Mouse (Mus musculus) embryonic facial prominence, embryonic 10.5 days (tissue): ENCODE data around the gene Astn2. TPM values are rescaled to one million over a fixed set of nuclear protein-coding genes. Genes with fewer than 3 reads are reported as not detected.

Experiments
- DNase-seq: peaks from one replicate; pipeline ENCODE4 v3.0.0-alpha.2; 2017; ENCODE audit warnings: low spot score
- H3K27ac ChIP-seq: fragments of 300-500 bp; sonication (generic); replicated peaks from 2 replicates; pipeline ENCODE4 v1.5.1; 2016; ENCODE audit warnings: mild to moderate bottlenecking
- H3K27me3 ChIP-seq: fragments of 300-500 bp; sonication (generic); replicated peaks from 2 replicates; pipeline ENCODE4 v1.6.1; 2016; ENCODE audit warnings: low read depth, mild to moderate bottlenecking; ENCODE audit not compliant: poor library complexity, severe bottlenecking
- H3K36me3 ChIP-seq: fragments of 300-500 bp; sonication (generic); replicated peaks from 2 replicates; pipeline ENCODE4 v1.6.1; 2016; ENCODE audit warnings: mild to moderate bottlenecking, moderate library complexity
- H3K4me1 ChIP-seq: fragments of 300-500 bp; sonication (generic); 2 replicates; pipeline ENCODE4 v1.6.1; 2016
- H3K4me3 ChIP-seq: fragments of 300-500 bp; sonication (generic); 2 replicates; pipeline ENCODE4 v1.5.1; 2016; ENCODE audit warnings: mild to moderate bottlenecking, moderate library complexity
- H3K9me3 ChIP-seq: fragments of 300-500 bp; sonication (generic); 2 replicates; pipeline ENCODE4 v1.6.1; 2016; ENCODE audit warnings: mild to moderate bottlenecking
- WGBS: fragments of 180-500 bp; shearing (Covaris S2); methylation state at CpG from one replicate; pipeline ENCODE4 v1.1.7; 2016; 5-methylcytosine and 5-hydroxymethylcytosine counted together
- polyA plus RNA-seq: library from polyadenylated mRNA; unstranded; fragments of >200 nt; fragmentation: Nextera tagmentation; extraction: Ambion mirVana; gene quantifications from 2 replicates; pipeline ENCODE4 v1.2.1, GENCODE M21; 2016

Astn2 gene
- polyA plus RNA-seq, 1 experiment from 2014 or later, result 0.40 TPM

DNA sequence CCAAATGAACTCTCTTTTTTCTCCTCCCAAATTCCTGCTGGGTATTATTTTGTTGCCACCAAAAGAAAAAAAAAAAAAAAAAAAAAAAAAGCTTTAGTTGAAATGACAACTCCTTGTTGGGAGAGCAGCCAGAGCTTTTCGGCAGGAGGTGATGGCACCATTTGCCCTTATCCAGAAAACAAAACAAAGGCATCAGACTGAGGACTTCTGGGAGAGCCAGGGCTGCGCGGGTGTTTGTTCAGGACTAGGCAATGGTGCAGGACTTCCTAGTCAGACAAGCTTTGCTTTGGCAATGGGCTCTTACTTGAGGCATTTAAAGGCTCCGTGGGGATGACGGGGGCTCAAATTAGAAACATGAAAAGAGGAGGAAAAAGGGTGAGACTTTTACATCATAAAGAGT, 817.5 kb downstream of the Astn2 start:
- H3K27me3 ChIP-seq, result 0 out of 2 replicates have a peak, but pooled peaks cover 5% of the 10 kb centered on the region
- WGBS, result 63% methylated on average over 5 of the region's 5 CpGs
- no peaks in the 10 kb centered on the region for H3K9me3 ChIP-seq
- no peak overlapping the region for H3K4me3 ChIP-seq
- no peak overlapping the region for H3K27ac ChIP-seq
- H3K4me1 ChIP-seq, result 0 out of 2 replicates have a peak, but pooled peaks cover 6% of the 10 kb centered on the region
- no peak for DNase-seq
- H3K36me3 ChIP-seq, result no peaks in the 10 kb centered on the region

DNA sequence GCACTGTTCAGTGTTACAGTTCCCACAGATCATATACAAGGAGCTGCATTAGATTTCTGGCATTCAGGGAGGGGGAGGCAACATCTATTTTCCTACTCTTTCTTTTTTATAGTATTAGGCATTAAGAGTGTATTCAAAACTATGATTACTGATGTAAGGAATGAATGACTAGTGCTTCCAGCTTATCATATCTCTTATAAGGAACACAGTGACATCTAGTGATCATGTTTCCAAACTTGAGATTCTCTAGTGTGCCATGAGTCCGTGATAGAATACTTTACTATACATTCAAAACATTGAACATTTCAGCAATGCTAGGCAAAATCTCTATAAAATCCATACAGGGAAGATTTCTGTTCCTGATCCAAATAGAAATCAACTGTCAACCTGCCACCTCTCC, 824.2 kb downstream of the Astn2 start:
- H3K27me3 ChIP-seq, result no peaks in the 10 kb centered on the region
- no peak overlapping the region for H3K4me3 ChIP-seq
- no peaks in the 10 kb centered on the region for H3K36me3 ChIP-seq
- no peak for DNase-seq
- H3K9me3 ChIP-seq, result no peaks in the 10 kb centered on the region
- H3K4me1 ChIP-seq, result 0 out of 2 replicates have a peak, but pooled peaks cover 6% of the 10 kb centered on the region
- WGBS, result 71% methylated on average over 1 of the region's 1 CpGs
- no peak overlapping the region for H3K27ac ChIP-seq

DNA sequence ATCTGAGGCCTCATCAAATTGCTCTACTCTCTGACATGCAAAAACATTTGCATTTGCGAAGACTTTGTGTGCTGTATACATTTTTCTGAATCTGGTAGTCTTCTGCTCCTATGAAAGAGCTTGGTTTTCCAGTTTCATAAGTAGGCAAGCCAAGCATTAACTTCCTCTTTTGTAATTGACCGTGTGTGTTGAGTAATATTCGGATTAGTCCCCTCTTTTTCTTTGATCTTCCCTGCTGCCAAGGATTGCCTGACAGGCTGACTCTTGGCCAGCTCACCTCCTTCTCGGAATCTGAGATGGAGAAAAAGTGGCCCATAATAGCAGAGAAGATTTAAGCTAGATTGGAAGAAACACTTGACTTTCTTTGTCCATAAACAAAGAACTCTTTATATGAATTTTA, 838.9 kb downstream of the Astn2 start:
- Histone ChIP-seq H3K27ac (no peak overlapping the region), H3K4me3 (no peak overlapping the region), H3K9me3 (no peaks in the 10 kb centered on the region), H3K4me1 (no peaks in the 10 kb centered on the region), H3K36me3 (no peaks in the 10 kb centered on the region), H3K27me3 (no peaks in the 10 kb centered on the region)
- DNase-seq, result no peak
- WGBS, result 78% methylated on average over 4 of the region's 4 CpGs

DNA sequence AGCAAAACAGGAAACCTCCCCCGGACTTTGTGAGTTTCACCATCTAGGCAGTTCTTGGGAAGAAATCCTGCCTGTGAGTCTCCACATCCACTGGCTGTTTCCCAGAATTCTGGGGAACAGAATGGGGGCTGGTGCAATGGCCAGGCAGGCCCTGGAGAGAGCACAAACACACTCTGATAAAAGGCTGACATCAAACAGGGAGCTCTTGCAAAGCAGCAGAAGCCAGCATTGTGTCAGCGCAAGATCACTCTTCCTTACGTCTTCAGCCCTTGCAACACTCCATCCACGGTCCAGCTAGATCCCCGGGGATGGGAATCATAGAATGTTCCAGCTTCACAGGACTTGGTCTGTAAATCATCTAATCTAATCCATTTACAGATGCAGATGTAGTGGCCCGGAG, 855.9 kb downstream of the Astn2 start:
- Histone ChIP-seq H3K36me3 (no peaks in the 10 kb centered on the region), H3K4me1 (no peaks in the 10 kb centered on the region), H3K4me3 (no peak overlapping the region), H3K27ac (no peak overlapping the region), H3K9me3 (no peaks in the 10 kb centered on the region), H3K27me3 (no peaks in the 10 kb centered on the region)
- no peak for DNase-seq
- WGBS, result 77% methylated on average over 6 of the region's 6 CpGs

DNA sequence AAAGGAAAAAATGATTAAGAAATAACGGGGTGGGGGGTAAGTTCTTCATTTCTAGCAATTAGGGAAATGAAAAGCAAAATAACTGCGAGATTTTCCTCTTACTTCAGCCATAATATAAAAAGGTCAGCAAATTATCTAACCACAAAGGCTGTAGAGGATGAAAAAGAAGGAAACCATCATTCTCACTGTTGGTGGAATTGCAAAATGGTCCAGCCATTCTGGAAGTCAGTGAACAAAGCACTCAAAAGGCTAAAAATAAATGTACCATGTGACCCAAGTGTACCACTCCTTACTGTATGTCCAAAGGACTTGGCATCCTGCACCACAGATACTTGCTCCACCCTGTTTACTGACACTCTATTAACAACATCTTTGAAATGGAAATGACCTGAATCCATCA, 858.8 kb downstream of the Astn2 start:
- Histone ChIP-seq H3K4me3 (no peak overlapping the region), H3K9me3 (no peaks in the 10 kb centered on the region), H3K27me3 (no peaks in the 10 kb centered on the region), H3K36me3 (no peaks in the 10 kb centered on the region), H3K4me1 (no peaks in the 10 kb centered on the region), H3K27ac (no peak overlapping the region)
- DNase-seq, result no peak
- 77% methylated on average over 2 of the region's 2 CpGs for WGBS

DNA sequence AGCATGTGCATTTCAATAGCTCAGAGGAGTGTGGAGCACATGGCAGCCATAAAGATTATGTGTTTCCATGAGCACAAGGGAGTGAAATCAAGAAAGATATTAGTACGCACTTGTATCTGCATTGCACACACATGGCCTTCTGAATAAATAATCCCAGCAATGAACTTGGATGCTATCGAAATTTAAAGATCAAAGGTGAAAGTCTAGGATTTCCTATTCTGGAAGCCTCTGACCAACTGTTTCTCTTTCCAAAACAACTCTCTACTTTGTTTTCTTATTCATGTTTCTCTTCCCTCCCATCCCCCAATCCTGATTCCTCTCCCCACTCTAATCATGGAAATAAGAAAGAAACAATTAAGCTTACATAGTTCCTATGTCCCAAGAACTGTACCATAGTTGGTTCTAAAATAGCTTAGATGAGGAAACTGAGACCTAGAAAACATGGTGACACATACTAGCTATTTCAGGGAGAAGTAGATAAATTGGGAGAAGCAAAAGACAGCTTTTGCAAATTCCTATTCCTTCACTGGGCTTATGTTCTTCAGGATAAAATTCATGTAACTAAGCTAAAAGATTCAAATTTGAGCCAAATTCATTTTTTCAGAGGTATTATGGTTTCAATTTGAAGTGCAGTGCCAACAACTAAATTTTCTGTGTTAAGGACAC, 872.2 kb downstream of the Astn2 start:
- H3K4me1 ChIP-seq, result peaks cover 10% of the 10 kb centered on the region
- H3K27me3 ChIP-seq, result no peaks in the 10 kb centered on the region
- no peaks in the 10 kb centered on the region for H3K36me3 ChIP-seq
- H3K4me3 ChIP-seq, result no peak overlapping the region
- DNase-seq, result no peak
- 72% methylated on average over 2 of the region's 2 CpGs for WGBS
- H3K27ac ChIP-seq, result no peak overlapping the region
- H3K9me3 ChIP-seq, result no peaks in the 10 kb centered on the region

DNA sequence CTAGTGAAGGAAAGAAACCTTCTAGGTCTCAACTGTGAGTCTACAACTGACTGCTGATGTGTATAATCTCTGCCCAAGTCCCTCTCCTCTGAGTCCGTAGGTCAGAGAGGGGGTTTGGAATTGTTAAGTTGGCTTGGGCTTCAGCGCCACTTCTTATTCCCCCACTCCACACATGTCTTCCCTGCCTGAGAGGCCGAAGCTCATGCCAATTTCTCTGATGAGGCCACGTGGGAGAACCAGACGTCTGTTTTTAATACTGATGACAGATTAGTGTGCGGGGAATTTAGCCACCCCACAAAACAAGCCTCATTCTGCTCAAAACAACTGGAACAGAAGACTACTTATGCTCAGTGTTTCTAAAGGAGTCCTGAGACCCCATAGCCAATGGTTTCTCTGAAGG, 872.8 kb downstream of the Astn2 start:
- Histone ChIP-seq H3K36me3 (no peaks in the 10 kb centered on the region), H3K4me3 (no peak overlapping the region), H3K27me3 (no peaks in the 10 kb centered on the region), H3K27ac (no peak overlapping the region), H3K9me3 (no peaks in the 10 kb centered on the region), H3K4me1 (peaks cover 10% of the 10 kb centered on the region)
- peak; percentile 16 for DNase-seq
- 43% methylated on average over 6 of the region's 6 CpGs for WGBS

DNA sequence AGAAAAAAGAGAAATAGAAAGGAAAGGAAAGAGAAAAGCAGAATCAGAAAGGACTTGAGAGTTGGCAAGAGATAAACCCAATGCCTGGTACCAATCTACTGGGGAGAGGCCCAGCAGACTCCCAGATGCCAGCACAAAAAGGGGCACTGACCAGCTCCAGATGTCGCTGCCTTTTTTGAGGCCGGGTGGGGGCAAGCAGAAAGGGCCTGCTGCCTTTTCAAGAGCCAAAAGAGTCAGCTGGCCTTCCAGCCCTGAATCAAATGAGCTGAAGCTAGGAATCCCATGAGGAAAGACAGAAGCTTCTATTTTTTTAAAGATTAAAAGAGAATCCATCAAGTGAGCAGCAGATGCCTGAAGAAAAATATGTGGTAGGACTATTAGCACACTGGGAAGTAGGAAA, 873.5 kb downstream of the Astn2 start:
- DNase-seq, result peak; percentile 14
- 60% methylated on average over 2 of the region's 2 CpGs for WGBS
- no peaks in the 10 kb centered on the region for H3K27me3 ChIP-seq

DNA sequence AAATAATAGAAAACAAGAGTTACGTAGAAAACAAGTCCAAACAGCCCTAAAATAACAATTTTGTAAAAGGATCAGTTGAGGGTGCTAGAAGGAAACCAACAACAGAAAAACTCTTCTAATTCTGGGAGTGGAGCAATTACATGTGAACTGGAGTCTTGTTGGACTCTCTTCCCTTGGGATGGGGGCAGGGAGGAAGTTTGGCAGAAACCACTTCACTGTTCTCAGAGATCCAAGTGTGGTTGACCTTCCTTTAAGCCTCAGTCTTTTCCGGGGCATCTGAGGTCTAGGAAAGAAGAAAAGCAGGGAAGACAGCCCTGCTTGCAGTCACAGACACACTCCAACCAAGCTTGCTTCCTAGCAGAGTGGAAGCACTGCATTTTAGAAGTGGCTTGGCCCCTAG, 896.3 kb downstream of the Astn2 start:
- no peak for DNase-seq
- 44% methylated on average over 2 of the region's 2 CpGs for WGBS
- H3K36me3 ChIP-seq, result no peaks in the 10 kb centered on the region
- peaks cover 6% of the 10 kb centered on the region; the same call in 1 of the 2 replicates for H3K4me1 ChIP-seq
- no peaks in the 10 kb centered on the region for H3K27me3 ChIP-seq
- H3K27ac ChIP-seq, result no peak overlapping the region
- H3K4me3 ChIP-seq, result no peak overlapping the region
- no peaks in the 10 kb centered on the region for H3K9me3 ChIP-seq

More for the DNA sequence above, 873.5 kb downstream of the Astn2 start:
- Histone ChIP-seq H3K4me3 (no peak overlapping the region), H3K4me1 (peaks cover 10% of the 10 kb centered on the region), H3K9me3 (no peaks in the 10 kb centered on the region), H3K36me3 (no peaks in the 10 kb centered on the region), H3K27ac (no peak overlapping the region)

DNA sequence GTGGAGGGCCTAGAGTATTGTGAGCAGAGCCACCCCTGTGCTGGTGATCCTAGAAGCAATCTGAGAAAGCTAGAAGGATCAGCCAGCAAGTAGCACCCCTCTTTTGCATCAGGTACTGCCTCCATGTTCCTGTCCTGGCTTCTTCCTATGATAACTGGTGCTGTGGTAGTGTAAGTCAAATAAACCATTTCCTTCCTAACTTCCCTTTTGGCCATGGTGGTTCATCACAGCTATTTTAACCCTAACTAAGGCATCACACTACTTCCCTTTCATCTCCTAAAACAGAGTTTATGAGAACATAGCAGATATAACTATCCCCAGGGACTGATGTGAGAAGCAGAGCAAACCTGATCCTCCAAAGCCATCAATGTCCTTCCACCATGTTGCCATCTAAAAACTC, 897.5 kb downstream of the Astn2 start:
- H3K36me3 ChIP-seq, result no peaks in the 10 kb centered on the region
- H3K4me1 ChIP-seq, result peaks cover 6% of the 10 kb centered on the region; the same call in 1 of the 2 replicates
- H3K27me3 ChIP-seq, result no peaks in the 10 kb centered on the region
- no peaks in the 10 kb centered on the region for H3K9me3 ChIP-seq
- H3K27ac ChIP-seq, result no peak overlapping the region
- no peak for DNase-seq
- no peak overlapping the region for H3K4me3 ChIP-seq

DNA sequence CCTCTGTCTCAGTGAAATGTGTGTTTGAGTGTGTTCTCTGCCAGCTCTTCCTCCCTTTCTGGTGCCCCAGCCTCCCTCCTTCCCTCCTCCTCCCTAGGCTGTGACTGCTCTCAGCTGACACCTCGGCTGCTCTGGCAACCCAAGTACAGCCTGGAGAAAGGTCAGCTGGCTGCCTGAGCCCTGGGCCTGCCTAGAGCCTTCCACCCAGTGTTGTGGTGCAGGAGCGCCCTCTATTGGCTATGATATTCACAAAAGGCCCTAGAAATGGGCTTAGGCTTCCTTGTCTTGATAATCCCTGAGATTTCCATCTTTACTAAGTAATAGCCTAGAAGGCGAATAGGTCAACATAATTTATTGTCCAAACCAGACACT, 908.0 kb downstream of the Astn2 start:
- peaks cover 13% of the 10 kb centered on the region for H3K4me1 ChIP-seq
- H3K27me3 ChIP-seq, result no peaks in the 10 kb centered on the region
- H3K27ac ChIP-seq, result no peak overlapping the region
- no peaks in the 10 kb centered on the region for H3K36me3 ChIP-seq
- no peak overlapping the region for H3K4me3 ChIP-seq
- DNase-seq, result peak; percentile 86
- no peaks in the 10 kb centered on the region for H3K9me3 ChIP-seq
- 5% methylated on average over 3 of the region's 3 CpGs for WGBS

DNA sequence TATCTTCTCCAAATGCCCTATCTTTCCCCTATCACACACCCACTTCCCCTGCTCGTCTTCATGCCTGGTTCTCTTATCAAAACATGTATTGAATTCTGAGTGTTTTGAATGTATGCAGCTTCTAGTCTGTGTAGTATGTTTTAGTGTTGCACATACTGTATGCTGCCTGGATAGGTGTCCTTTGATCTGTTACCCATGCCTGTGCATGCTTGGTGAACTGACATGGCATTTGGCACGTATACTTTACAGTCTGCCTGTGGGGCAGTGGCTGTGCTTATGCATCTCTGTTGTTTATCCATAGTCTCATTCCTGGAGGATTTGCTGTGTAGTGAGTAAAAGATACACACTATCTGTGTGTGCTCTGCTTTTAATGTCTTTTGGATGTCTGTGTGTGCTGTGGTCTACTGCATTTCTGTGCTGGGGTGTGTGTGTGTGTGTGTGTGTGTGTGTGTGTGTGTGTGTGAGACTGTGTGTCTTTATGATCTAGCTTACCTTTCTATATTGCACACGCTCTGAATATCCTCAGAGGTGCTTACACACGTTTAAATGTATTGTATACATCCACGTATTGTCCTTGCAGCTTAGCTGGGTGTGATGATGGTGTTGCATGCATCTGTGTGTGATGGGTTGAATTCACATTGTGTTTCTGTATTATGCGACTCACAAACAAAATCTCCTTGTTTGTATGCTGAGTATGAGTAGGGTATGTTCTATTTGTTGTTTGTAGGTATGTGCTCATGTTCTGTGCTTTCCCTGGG, 908.5 kb downstream of the Astn2 start:
- Histone ChIP-seq H3K9me3 (no peaks in the 10 kb centered on the region), H3K36me3 (no peaks in the 10 kb centered on the region), H3K27me3 (no peaks in the 10 kb centered on the region), H3K27ac (no peak overlapping the region), H3K4me3 (no peak overlapping the region), H3K4me1 (peaks cover 14% of the 10 kb centered on the region)
- 77% methylated on average over 6 of the region's 6 CpGs for WGBS
- DNase-seq, result no peak

DNA sequence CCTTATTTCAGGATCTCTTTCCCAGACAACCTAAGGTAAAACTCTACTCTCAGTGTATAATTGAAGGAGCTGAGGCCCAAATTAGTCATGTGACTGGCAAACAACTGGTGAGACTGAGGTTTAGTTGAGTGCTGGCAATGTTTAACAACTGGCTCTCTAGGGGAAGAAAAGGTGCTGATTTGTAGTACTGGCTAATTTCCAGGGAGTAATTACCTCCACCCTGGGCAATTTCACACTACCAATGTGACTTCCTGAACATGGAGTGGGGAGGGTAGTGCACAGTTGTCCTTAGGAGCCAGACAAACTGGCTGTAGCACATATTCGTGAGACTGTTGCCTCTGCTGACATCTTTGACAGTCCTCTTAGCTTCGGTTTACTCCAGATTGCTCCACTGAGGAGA, 912.9 kb downstream of the Astn2 start:
- Histone ChIP-seq H3K9me3 (no peaks in the 10 kb centered on the region), H3K27me3 (no peaks in the 10 kb centered on the region; the same call in 1 of the 2 replicates), H3K36me3 (no peaks in the 10 kb centered on the region), H3K27ac (no peak overlapping the region), H3K4me3 (no peak overlapping the region), H3K4me1 (peaks cover 12% of the 10 kb centered on the region)
- DNase-seq, result no peak
- WGBS, result 73% methylated on average over 2 of the region's 2 CpGs
